Mouse (Mus musculus): ENCODE data around the gene Thbs4. TPM values are rescaled to one million over a fixed set of nuclear protein-coding genes. Genes with fewer than 3 reads are reported as not detected.
"Not testable (repeated sequence)": the region's sequence is repeated elsewhere in the genome, so short reads cannot be mapped to it uniquely, and the experiment has no call there.

The Thbs4 gene
- polyA plus RNA-seq (2021) = not detected

GRCm38 (mm10) chr13:92794462-92795214 lies at the start of gene Thbs4:
Thbs4 (minus strand) TSS chr13:92794818.
- POLR2A ChIA-PET = no interaction called here

GRCm38 (mm10) chr13:92833162-92833561 lies 38.5 kb upstream of the Thbs4 start:
- DNase-seq (ENCODE audit: low read depth, low spot score) (no peak), ATAC-seq (no peak)
- TF ChIP-seq CTCF (IDR thresholded peaks at IDR 0.05) = no peak
- CTCF ChIA-PET = interaction anchor here (0.8 kb wide), 1 partner anchor 13 kb away, joined by 3 read pairs; no protein-coding TSS in a partner anchor
- peaks cover 8% of the 10 kb centered on the region for H3K27me3 ChIP-seq
- POLR2A ChIA-PET = no interaction called here
- in situ Hi-C loops (cut with MboI; ENCODE audit: low pct_unique_long_range_greater_than_20kb) = no loop called here

More at GRCm38 (mm10) chr13:92794462-92795214, at the start of gene Thbs4:
- CTCF ChIA-PET = no interaction called here
- DNase-seq (ENCODE audit: low read depth, low spot score) (no peak), ATAC-seq (no peak)
- in situ Hi-C loops (cut with MboI; ENCODE audit: low pct_unique_long_range_greater_than_20kb) = no loop called here
- no peak for TF ChIP-seq CTCF (IDR thresholded peaks at IDR 0.05)
- peaks cover 29% of the 10 kb centered on the region for H3K27me3 ChIP-seq

- ATAC-seq (no peak), DNase-seq (ENCODE audit: low read depth, low spot score) (no peak)
- in situ Hi-C loops (cut with MboI; ENCODE audit: low pct_unique_long_range_greater_than_20kb) = no loop called here
- no peak for TF ChIP-seq CTCF (IDR thresholded peaks at IDR 0.05)
- H3K27me3 ChIP-seq = peaks cover 26% of the 10 kb centered on the region
- ChIA-PET CTCF (interaction anchor here (2.4 kb wide), 1 partner anchor 11 kb away, joined by 9 read pairs; no protein-coding TSS in a partner anchor), POLR2A (no interaction called here)
These were observed 34.2 kb upstream of the Thbs4 start for GRCm38 (mm10) chr13:92828820-92829219.

- peaks cover 41% of the 10 kb centered on the region for H3K27me3 ChIP-seq
- ChIA-PET POLR2A (no interaction called here), CTCF (interaction anchor here (2.0 kb wide), 1 partner anchor 11 kb away, joined by 9 read pairs; no protein-coding TSS in a partner anchor)
- in situ Hi-C loops (cut with MboI; ENCODE audit: low pct_unique_long_range_greater_than_20kb) = no loop called here
- DNase-seq (ENCODE audit: low read depth, low spot score) = no peak
- TF ChIP-seq CTCF (IDR thresholded peaks at IDR 0.05) = no peak
- ATAC-seq = no peak
These were observed 22.7 kb upstream of the Thbs4 start for GRCm38 (mm10) chr13:92817357-92817756.

GRCm38 (mm10) chr13:92816329-92816728 lies 21.7 kb upstream of the Thbs4 start:
- in situ Hi-C loops (cut with MboI; ENCODE audit: low pct_unique_long_range_greater_than_20kb) = no loop called here
- DNase-seq (ENCODE audit: low read depth, low spot score) = no peak
- H3K27me3 ChIP-seq = peaks cover 39% of the 10 kb centered on the region
- TF ChIP-seq CTCF (IDR thresholded peaks at IDR 0.05) = no peak
- CTCF ChIA-PET = no interaction called here
- POLR2A ChIA-PET = interaction anchor here (0.7 kb wide), 1 partner anchor 376 kb away, joined by 3 read pairs; no protein-coding TSS in a partner anchor
- no peak for ATAC-seq

GRCm38 (mm10) chr13:92810592-92810991 lies 16.0 kb upstream of the Thbs4 start:
- CTCF ChIA-PET = interaction anchor here (1.1 kb wide), 1 partner anchor 10 kb away, joined by 3 read pairs; no protein-coding TSS in a partner anchor
- peaks cover 31% of the 10 kb centered on the region for H3K27me3 ChIP-seq
- POLR2A ChIA-PET; ATAC-seq; DNase-seq (ENCODE audit: low read depth, low spot score); in situ Hi-C loops (cut with MboI; ENCODE audit: low pct_unique_long_range_greater_than_20kb): not testable (repeated sequence)

GRCm38 (mm10) chr13:92807849-92808248 lies 13.2 kb upstream of the Thbs4 start:
- DNase-seq (ENCODE audit: low read depth, low spot score) (no peak), ATAC-seq (no peak)
- no peak for TF ChIP-seq CTCF (IDR thresholded peaks at IDR 0.05)
- ChIA-PET POLR2A (no interaction called here), CTCF (no interaction called here)
- in situ Hi-C loops (cut with MboI; ENCODE audit: low pct_unique_long_range_greater_than_20kb) = no loop called here
- peaks cover 19% of the 10 kb centered on the region for H3K27me3 ChIP-seq

GRCm38 (mm10) chr13:92806785-92807184 lies 12.2 kb upstream of the Thbs4 start:
- POLR2A ChIA-PET = no interaction called here
- DNase-seq (ENCODE audit: low read depth, low spot score) (no peak), ATAC-seq (no peak)
- CTCF ChIA-PET = no interaction called here
- H3K27me3 ChIP-seq = peaks cover 19% of the 10 kb centered on the region
- no peak for TF ChIP-seq CTCF (IDR thresholded peaks at IDR 0.05)
- in situ Hi-C loops (cut with MboI; ENCODE audit: low pct_unique_long_range_greater_than_20kb) = no loop called here

GRCm38 (mm10) chr13:92799306-92799925 lies 4.8 kb upstream of the Thbs4 start:
- CTCF ChIA-PET = interaction anchor here (0.6 to 1.7 kb wide), 2 partner anchors 12 to 44 kb away, joined by 3 read pairs; no protein-coding TSS in a partner anchor
- H3K27me3 ChIP-seq = peaks cover 34% of the 10 kb centered on the region
- no peak for DNase-seq (ENCODE audit: low read depth, low spot score)
- in situ Hi-C loops (cut with MboI; ENCODE audit: low pct_unique_long_range_greater_than_20kb) = no loop called here
- POLR2A ChIA-PET = no interaction called here
- no peak for TF ChIP-seq CTCF (IDR thresholded peaks at IDR 0.05)
- no peak for ATAC-seq

- CTCF ChIA-PET = interaction anchor here (0.6 to 1.7 kb wide), 2 partner anchors 12 to 44 kb away, joined by 3 read pairs; no protein-coding TSS in a partner anchor
These were observed 4.2 kb upstream of the Thbs4 start for GRCm38 (mm10) chr13:92798830-92799229.

GRCm38 (mm10) chr13:92793636-92794035 lies 982 bp downstream of the Thbs4 start:
- in situ Hi-C loops (cut with MboI; ENCODE audit: low pct_unique_long_range_greater_than_20kb) = no loop called here
- CTCF ChIA-PET = no interaction called here
- no peak for TF ChIP-seq CTCF (IDR thresholded peaks at IDR 0.05)
- ATAC-seq (no peak), DNase-seq (ENCODE audit: low read depth, low spot score) (no peak)
- H3K27me3 ChIP-seq = peaks cover 35% of the 10 kb centered on the region
- POLR2A ChIA-PET = no interaction called here

More at GRCm38 (mm10) chr13:92798830-92799229, 4.2 kb upstream of the Thbs4 start:
- no peak for ATAC-seq
- peaks cover 37% of the 10 kb centered on the region for H3K27me3 ChIP-seq
- no peak for DNase-seq (ENCODE audit: low read depth, low spot score)
- no peak for TF ChIP-seq CTCF (IDR thresholded peaks at IDR 0.05)
- in situ Hi-C loops (cut with MboI; ENCODE audit: low pct_unique_long_range_greater_than_20kb) = no loop called here
- POLR2A ChIA-PET = no interaction called here

Measured in Patski (cell line).